Mouse (Mus musculus): ENCODE measurements around the gene Gm28035.

DNA sequence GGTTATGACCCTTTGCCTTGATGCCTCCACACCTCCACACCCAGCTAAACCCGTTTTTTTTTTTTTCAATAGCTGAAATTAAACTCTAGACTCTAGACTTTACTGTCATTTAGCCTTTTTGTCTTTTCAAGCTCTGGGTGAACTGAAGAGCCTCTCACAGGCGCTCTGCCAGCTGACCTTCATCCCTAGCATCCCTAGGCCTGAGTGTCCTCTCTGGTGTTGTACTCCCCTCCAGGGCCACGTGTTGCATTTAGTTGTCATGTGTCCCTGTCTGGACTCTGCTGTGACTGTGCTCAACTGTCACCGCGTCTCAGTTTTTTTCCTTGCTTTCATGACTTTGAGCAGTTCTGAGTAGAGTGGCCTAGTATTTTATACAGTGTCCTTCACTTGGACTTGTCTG is 59.6 kb downstream of the Gm28035 start:
- TF ChIP-seq POLR2A (IDR thresholded peaks at IDR 0.05; ENCODE audit: insufficient read length, low read depth) (no peak), MYOD1 (IDR thresholded peaks at IDR 0.05; ENCODE audit: control insufficient read depth in 1 of 3, insufficient read length in 2 of 3, low read depth in 2 of 3) (no peak), E2F4 (IDR thresholded peaks at IDR 0.05; ENCODE audit: insufficient read depth) (no peak), TCF12 (IDR thresholded peaks at IDR 0.05; ENCODE audit: insufficient read depth, poor library complexity, severe bottlenecking) (no peak)
